ENCODE assay signal across 16 mouse cellular contexts in the genomic region with DNA sequence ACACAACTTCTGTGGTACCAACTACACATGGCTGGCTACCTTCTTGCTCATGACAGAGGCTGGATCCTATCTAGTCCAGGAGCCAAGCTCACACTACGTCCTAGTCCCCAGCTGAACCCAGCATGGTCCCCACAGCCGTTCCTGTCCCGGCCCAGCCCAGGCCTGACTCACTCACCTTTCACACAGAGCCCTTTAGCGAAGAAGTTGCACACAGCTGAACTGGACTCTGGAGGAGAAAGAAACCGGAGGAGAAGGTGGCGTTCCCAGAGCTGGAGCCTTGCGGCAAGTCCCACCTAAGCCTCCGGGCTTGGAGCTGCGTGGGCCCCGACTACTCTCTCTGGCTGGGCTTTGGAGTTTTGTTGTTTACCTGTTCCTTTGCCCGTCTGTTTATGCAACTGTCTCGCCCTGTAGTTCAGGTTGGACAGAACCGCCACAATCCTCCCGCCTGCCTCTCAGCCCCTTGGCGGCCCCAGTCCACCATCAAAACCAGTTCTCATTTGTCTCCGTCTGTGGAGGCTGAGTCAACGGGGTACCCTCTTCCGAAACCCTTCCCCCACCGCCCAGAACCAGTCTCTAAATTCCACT. TPM values are rescaled to one million over a fixed set of nuclear protein-coding genes. Genes with fewer than 3 reads are reported as not detected.
DNase-seq lines count a peak whose midpoint lies in the region; ATAC-seq and TF ChIP-seq lines count a peak whose summit lies in the region.
"Had no signal": no experiment of that assay in that cellular context is flagged by ENCODE, and none has a peak within 500 bp of the region (broad histone marks: within the 10 kb centered on the region; RNA-seq: fewer than 3 reads in every experiment).

No protein-coding gene starts in this region.

- 0 out of 2 replicates have a peak, but pooled peaks have one; percentile 19 for ATAC-seq in intestine, embryonic 15.5 days
- ATAC-seq in intestine, postnatal 0 days: no peak
- ATAC-seq: inflammation-experienced regulatory T-cells, adult 6 months had no signal

- no peaks in the 10 kb centered on the region for H3K9me3 ChIP-seq in intestine, embryonic 15.5 days
- no peaks in the 10 kb centered on the region for H3K9me3 ChIP-seq in intestine, postnatal 0 days (ENCODE audit: control insufficient read depth)
- H3K9me3 ChIP-seq: forebrain, embryonic 15.5 days; stomach, embryonic 15.5 days had no signal

- no peak overlapping the region for H3K9ac ChIP-seq in intestine, embryonic 15.5 days
- no peak overlapping the region for H3K9ac ChIP-seq in intestine, postnatal 0 days (ENCODE audit: low read depth, low read length)
- H3K9ac ChIP-seq: forebrain, embryonic 15.5 days; stomach, embryonic 15.5 days had no signal

- intact Hi-C loops in gastrocnemius, adult 2 months (cut with DNase I): no loop called here

- 54% methylated on average over 19 of the region's 19 CpGs for WGBS in intestine, embryonic 15.5 days
- 65% methylated on average over 19 of the region's 19 CpGs for WGBS in intestine, postnatal 0 days

- no peak for TF ChIP-seq CTCF in intestine, postnatal 0 days (IDR thresholded peaks at IDR 0.05; ENCODE audit: low read depth)
- TF ChIP-seq CTCF in gastrocnemius, adult 2 months (IDR thresholded peaks at IDR 0.05): no peak

- no peak overlapping the region for H3K27ac ChIP-seq in intestine, embryonic 15.5 days
- no peak overlapping the region for H3K27ac ChIP-seq in intestine, postnatal 0 days (ENCODE audit: low read depth, low read length)
- H3K27ac ChIP-seq in gastrocnemius, adult 2 months: no peak overlapping the region
- H3K27ac ChIP-seq: forebrain, embryonic 15.5 days; stomach, embryonic 15.5 days had no signal

- H3K4me2 ChIP-seq in intestine, embryonic 15.5 days (replicated peaks): no peak overlapping the region
- H3K4me2 ChIP-seq in intestine, postnatal 0 days (replicated peaks; ENCODE audit: low read depth): no peak overlapping the region
- H3K4me2 ChIP-seq: forebrain, embryonic 15.5 days; stomach, embryonic 15.5 days had no signal

- peaks cover 21% of the 10 kb centered on the region for H3K4me1 ChIP-seq in intestine, embryonic 15.5 days (replicated peaks)
- H3K4me1 ChIP-seq in intestine, postnatal 0 days (replicated peaks; ENCODE audit: control insufficient read depth, insufficient read depth, low read length): 0 out of 2 replicates have a peak, but pooled peaks cover 2% of the 10 kb centered on the region

- H3K27me3 ChIP-seq in intestine, embryonic 15.5 days (replicated peaks): no peaks in the 10 kb centered on the region
- no peaks in the 10 kb centered on the region for H3K27me3 ChIP-seq in intestine, postnatal 0 days (replicated peaks; ENCODE audit: control insufficient read depth, insufficient read depth, low read length)
- H3K27me3 ChIP-seq: forebrain, embryonic 15.5 days; stomach, embryonic 15.5 days had no signal

- H3K4me3 ChIP-seq in intestine, embryonic 15.5 days (replicated peaks): no peak overlapping the region
- H3K4me3 ChIP-seq in intestine, postnatal 0 days (ENCODE audit: low read depth, low read length): no peak overlapping the region
- H3K4me3 ChIP-seq in gastrocnemius, adult 2 months: no peak overlapping the region
- H3K4me3 ChIP-seq: forebrain, embryonic 15.5 days; stomach, embryonic 15.5 days had no signal

- no peaks in the 10 kb centered on the region for H3K36me3 ChIP-seq in intestine, embryonic 15.5 days
- H3K36me3 ChIP-seq in intestine, postnatal 0 days (ENCODE audit: control insufficient read depth, insufficient read depth): no peaks in the 10 kb centered on the region; the same call in 1 of the 2 replicates
- H3K36me3 ChIP-seq: forebrain, embryonic 15.5 days; stomach, embryonic 15.5 days had no signal

- peak; percentile 38 for DNase-seq in adrenal gland, postnatal 10 days
- no peak for DNase-seq in adrenal gland, postnatal 25 days
- DNase-seq in thymus, postnatal 4 days: peak; percentile 53
- no peak for DNase-seq in thymus, postnatal 10 days (ENCODE audit: low spot score in 2 of 2)
- peak; percentile 75 to 77 for DNase-seq in urinary bladder, postnatal 36 days (ENCODE audit: low spot score in 2 of 2)
- DNase-seq in gastrocnemius, adult 2 months: no peak
- DNase-seq: lung, adult 2 months; right cerebral cortex, postnatal 14 days had no signal

RNA-seq across cellular contexts. Expression of a gene that starts 1.1 kb away (rescaled TPM):
- total RNA-seq in adrenal gland, postnatal 10 days (2021): 1 to 10 TPM in 1 of 2 experiments, under 1 TPM in 1; 0.79 to 2.2 TPM
- total RNA-seq in adrenal gland, postnatal 25 days (2021): 0.76 TPM in 2 replicates
- 0.18 TPM in 1 of 2 replicates, not detected in the other for polyA plus RNA-seq in intestine, embryonic 15.5 days (2015; fragmentation: Nextera tagmentation; extraction: Ambion mirVana)
- polyA plus RNA-seq in intestine, postnatal 0 days (2015; fragmentation: Nextera tagmentation; extraction: Ambion mirVana): not detected in 2 replicates
- total RNA-seq in gastrocnemius, adult 2 months (2021): not detected
- total RNA-seq: layer of hippocampus, adult 18-20 months; megakaryocyte-erythroid progenitor cell, adult 5-6 weeks; MEL had no signal
- polyA plus RNA-seq: inflammation-experienced regulatory T-cells, adult 6 months; lung, adult 2 months had no signal

RNA-seq across cellular contexts. Expression of a gene that starts 24.5 kb away (rescaled TPM):
- total RNA-seq in adrenal gland, postnatal 10 days (2021): 10 to 100 TPM; 11.2 to 15.1 TPM
- total RNA-seq in adrenal gland, postnatal 25 days (2021): 21.7 and 22.4 TPM in 2 replicates
- polyA plus RNA-seq in intestine, embryonic 15.5 days (2015; fragmentation: Nextera tagmentation; extraction: Ambion mirVana): 14.6 and 17.8 TPM in 2 replicates
- polyA plus RNA-seq in intestine, postnatal 0 days (2015; fragmentation: Nextera tagmentation; extraction: Ambion mirVana): 9.0 and 9.6 TPM in 2 replicates
- 1 to 10 TPM; 4.5 to 6.3 TPM for total RNA-seq in gastrocnemius, adult 2 months (2021)

RNA-seq across cellular contexts. Expression of a gene that starts 24.8 kb away (rescaled TPM):
- 10 to 100 TPM; 25.9 to 27.0 TPM for total RNA-seq in adrenal gland, postnatal 10 days (2021)
- total RNA-seq in adrenal gland, postnatal 25 days (2021): 29.1 and 30.5 TPM in 2 replicates
- polyA plus RNA-seq in intestine, embryonic 15.5 days (2015; fragmentation: Nextera tagmentation; extraction: Ambion mirVana): 42.6 and 46.0 TPM in 2 replicates
- 40.0 and 41.9 TPM in 2 replicates for polyA plus RNA-seq in intestine, postnatal 0 days (2015; fragmentation: Nextera tagmentation; extraction: Ambion mirVana)
- total RNA-seq in gastrocnemius, adult 2 months (2021): 10 to 100 TPM; 29.0 to 33.0 TPM

RNA-seq across cellular contexts. Expression of a gene that starts 43.0 kb away (rescaled TPM):
- total RNA-seq in adrenal gland, postnatal 10 days (2021): 10 to 100 TPM; 60.1 to 72.8 TPM
- 114 and 133 TPM in 2 replicates for total RNA-seq in adrenal gland, postnatal 25 days (2021)
- polyA plus RNA-seq in intestine, embryonic 15.5 days (2015; fragmentation: Nextera tagmentation; extraction: Ambion mirVana): 54.4 and 57.8 TPM in 2 replicates
- 30.2 and 33.0 TPM in 2 replicates for polyA plus RNA-seq in intestine, postnatal 0 days (2015; fragmentation: Nextera tagmentation; extraction: Ambion mirVana)
- 1 to 10 TPM; 5.2 to 9.1 TPM for total RNA-seq in gastrocnemius, adult 2 months (2021)

RNA-seq across cellular contexts. Expression of a gene that starts 58.8 kb away (rescaled TPM):
- 10 to 100 TPM; 17.3 to 18.5 TPM for total RNA-seq in adrenal gland, postnatal 10 days (2021)
- total RNA-seq in adrenal gland, postnatal 25 days (2021): 19.8 and 26.3 TPM in 2 replicates
- polyA plus RNA-seq in intestine, embryonic 15.5 days (2015; fragmentation: Nextera tagmentation; extraction: Ambion mirVana): 40.8 and 45.7 TPM in 2 replicates
- 50.7 and 54.7 TPM in 2 replicates for polyA plus RNA-seq in intestine, postnatal 0 days (2015; fragmentation: Nextera tagmentation; extraction: Ambion mirVana)
- total RNA-seq in gastrocnemius, adult 2 months (2021): 1 to 10 TPM; 1.8 to 3.0 TPM

Comparison
In these comparisons a context has a peak if more than half of its experiments do, and no peak if none do; other contexts are left out.
1. DNase-seq: peak in adrenal gland, postnatal 10 days (single experiment), thymus, postnatal 4 days (single experiment) and urinary bladder, postnatal 36 days (2 of 2); none in adrenal gland, postnatal 25 days (single experiment), thymus, postnatal 10 days (0 of 2) and gastrocnemius, adult 2 months (single experiment).